Mouse (Mus musculus): ENCODE measurements at regions not wholly inside any gene's neighbourhood (a gene's known extent, or its start where the extent isn't known, plus 50 kb on each side); places are given as distances from the start of the nearest gene placed in this dataset.

- ATAC-seq (ENCODE audit: low FRiP score, low read depth): no peak
- Histone ChIP-seq H3K9ac (replicated peaks) (no peak overlapping the region), H3K27ac (replicated peaks) (no peak overlapping the region), H3K4me1 (no peaks in the 10 kb centered on the region), H3K36me3 (no peaks in the 10 kb centered on the region), H3K9me3 (no peaks in the 10 kb centered on the region), H3K27me3 (no peaks in the 10 kb centered on the region), H3K4me3 (no peak overlapping the region), H3K4me2 (replicated peaks) (no peak overlapping the region)
- 83% methylated on average over 9 of the region's 9 CpGs for WGBS
Observed at GRCm38 (mm10) chr2:131436149-131436548, 55.1 kb upstream of the Smox start.

- H3K4me2 ChIP-seq (replicated peaks): no peak overlapping the region
- H3K27me3 ChIP-seq: no peaks in the 10 kb centered on the region
- ATAC-seq (ENCODE audit: low FRiP score, low read depth): no peak
- no peak overlapping the region for H3K27ac ChIP-seq (replicated peaks)
- H3K9ac ChIP-seq (replicated peaks): no peak overlapping the region
- no peaks in the 10 kb centered on the region for H3K9me3 ChIP-seq
- H3K4me3 ChIP-seq: no peak overlapping the region
- no peaks in the 10 kb centered on the region for H3K36me3 ChIP-seq
- 89% methylated on average over 4 of the region's 4 CpGs for whole genome bisulfite sequencing
- H3K4me1 ChIP-seq: no peaks in the 10 kb centered on the region
Observed at GRCm38 (mm10) chr2:131430474-131430873, 60.8 kb upstream of the Smox start.

- 81% methylated on average over 4 of the region's 4 CpGs for WGBS
- Histone ChIP-seq H3K27ac (replicated peaks) (no peak overlapping the region), H3K9me3 (no peaks in the 10 kb centered on the region), H3K4me3 (no peak overlapping the region), H3K27me3 (no peaks in the 10 kb centered on the region), H3K9ac (replicated peaks) (no peak overlapping the region), H3K4me1 (no peaks in the 10 kb centered on the region), H3K4me2 (replicated peaks) (no peak overlapping the region), H3K36me3 (no peaks in the 10 kb centered on the region)
- ATAC-seq (ENCODE audit: low FRiP score, low read depth): no peak
Observed at GRCm38 (mm10) chr2:131428089-131428488, 63.2 kb upstream of the Smox start.

- no peak for ATAC-seq (ENCODE audit: low FRiP score, low read depth)
- no peak overlapping the region for H3K9ac ChIP-seq (replicated peaks)
Observed at GRCm38 (mm10) chr2:131426941-131427340, 64.4 kb upstream of the Smox start.

GRCm38 (mm10) chr2:131423616-131424320 is 67.5 kb upstream of the Smox start:
- Histone ChIP-seq H3K4me2 (replicated peaks) (no peak overlapping the region), H3K4me3 (no peak overlapping the region), H3K9ac (replicated peaks) (no peak overlapping the region), H3K9me3 (no peaks in the 10 kb centered on the region), H3K27ac (replicated peaks) (no peak overlapping the region), H3K4me1 (no peaks in the 10 kb centered on the region), H3K27me3 (no peaks in the 10 kb centered on the region), H3K36me3 (no peaks in the 10 kb centered on the region)
- ATAC-seq (ENCODE audit: low FRiP score, low read depth): no peak
- WGBS: 83% methylated on average over 11 of the region's 11 CpGs

More at GRCm38 (mm10) chr2:131426941-131427340, 64.4 kb upstream of the Smox start:
- H3K36me3 ChIP-seq: no peaks in the 10 kb centered on the region
- H3K4me3 ChIP-seq: no peak overlapping the region
- no peaks in the 10 kb centered on the region for H3K9me3 ChIP-seq
- H3K4me1 ChIP-seq: no peaks in the 10 kb centered on the region
- H3K27ac ChIP-seq (replicated peaks): no peak overlapping the region
- no peak overlapping the region for H3K4me2 ChIP-seq (replicated peaks)
- H3K27me3 ChIP-seq: no peaks in the 10 kb centered on the region

- Histone ChIP-seq H3K4me3 (peak overlapping the region; percentile 48), H3K4me1 (no peaks in the 10 kb centered on the region), H3K4me2 (replicated peaks) (peak overlapping the region; percentile 70), H3K36me3 (no peaks in the 10 kb centered on the region), H3K9ac (replicated peaks) (peak overlapping the region; percentile 52), H3K9me3 (no peaks in the 10 kb centered on the region), H3K27me3 (no peaks in the 10 kb centered on the region), H3K27ac (replicated peaks) (no peak overlapping the region)
- 0% methylated on average over 13 of the region's 13 CpGs for WGBS
- ATAC-seq (ENCODE audit: low FRiP score, low read depth): peak; percentile 80
Observed at GRCm38 (mm10) chr2:131422907-131423445, 68.3 kb upstream of the Smox start.

GRCm38 (mm10) chr2:131418130-131418529 is 65.4 kb upstream of the Rnf24 start:
- no peak overlapping the region for H3K4me3 ChIP-seq
- no peaks in the 10 kb centered on the region for H3K36me3 ChIP-seq
- no peak for ATAC-seq (ENCODE audit: low FRiP score, low read depth)
- H3K27ac ChIP-seq (replicated peaks): no peak overlapping the region
- H3K4me1 ChIP-seq: no peaks in the 10 kb centered on the region
- whole genome bisulfite sequencing: 74% methylated on average over 7 of the region's 7 CpGs
- H3K9ac ChIP-seq (replicated peaks): no peak overlapping the region
- no peaks in the 10 kb centered on the region for H3K9me3 ChIP-seq
- H3K27me3 ChIP-seq: no peaks in the 10 kb centered on the region
- no peak overlapping the region for H3K4me2 ChIP-seq (replicated peaks)

GRCm38 (mm10) chr2:131417472-131417871 is 64.8 kb upstream of the Rnf24 start:
- H3K27me3 ChIP-seq: no peaks in the 10 kb centered on the region
- H3K27ac ChIP-seq (replicated peaks): no peak overlapping the region
- no peaks in the 10 kb centered on the region for H3K9me3 ChIP-seq
- H3K36me3 ChIP-seq: no peaks in the 10 kb centered on the region
- H3K4me3 ChIP-seq: no peak overlapping the region
- no peak overlapping the region for H3K4me2 ChIP-seq (replicated peaks)
- H3K9ac ChIP-seq (replicated peaks): no peak overlapping the region
- ATAC-seq (ENCODE audit: low FRiP score, low read depth): no peak
- no peaks in the 10 kb centered on the region for H3K4me1 ChIP-seq
- WGBS: 90% methylated on average over 2 of the region's 2 CpGs

- H3K4me2 ChIP-seq (replicated peaks): no peak overlapping the region
- no peaks in the 10 kb centered on the region for H3K27me3 ChIP-seq
- H3K9me3 ChIP-seq: no peaks in the 10 kb centered on the region
- H3K9ac ChIP-seq (replicated peaks): no peak overlapping the region
- H3K36me3 ChIP-seq: no peaks in the 10 kb centered on the region
- ATAC-seq (ENCODE audit: low FRiP score, low read depth): no peak
- H3K4me1 ChIP-seq: no peaks in the 10 kb centered on the region
- no peak overlapping the region for H3K4me3 ChIP-seq
- H3K27ac ChIP-seq (replicated peaks): no peak overlapping the region
- WGBS: 43% methylated on average over 6 of the region's 6 CpGs
Observed at GRCm38 (mm10) chr2:131416482-131416881, 63.8 kb upstream of the Rnf24 start.

- ATAC-seq (ENCODE audit: low FRiP score, low read depth): no peak
- Histone ChIP-seq H3K9me3 (no peaks in the 10 kb centered on the region), H3K27ac (replicated peaks) (no peak overlapping the region), H3K4me1 (no peaks in the 10 kb centered on the region; the same call in 1 of the 2 replicates), H3K9ac (replicated peaks) (no peak overlapping the region), H3K4me3 (no peak overlapping the region), H3K27me3 (no peaks in the 10 kb centered on the region), H3K4me2 (replicated peaks) (no peak overlapping the region), H3K36me3 (no peaks in the 10 kb centered on the region)
- WGBS: 89% methylated on average over 5 of the region's 5 CpGs
Observed at GRCm38 (mm10) chr2:131410906-131411520, 58.3 kb upstream of the Rnf24 start.

- Histone ChIP-seq H3K27me3 (no peaks in the 10 kb centered on the region), H3K4me3 (no peak overlapping the region), H3K27ac (replicated peaks) (no peak overlapping the region), H3K9ac (replicated peaks) (no peak overlapping the region), H3K4me1 (no peaks in the 10 kb centered on the region; the same call in 1 of the 2 replicates), H3K9me3 (no peaks in the 10 kb centered on the region), H3K4me2 (replicated peaks) (no peak overlapping the region), H3K36me3 (no peaks in the 10 kb centered on the region)
- ATAC-seq (ENCODE audit: low FRiP score, low read depth): no peak
- 91% methylated on average over 5 of the region's 5 CpGs for WGBS
Observed at GRCm38 (mm10) chr2:131407337-131407736, 54.6 kb upstream of the Rnf24 start.

GRCm38 (mm10) chr2:131404218-131404555 is 51.5 kb upstream of the Rnf24 start:
- Histone ChIP-seq H3K9me3 (no peaks in the 10 kb centered on the region), H3K36me3 (no peaks in the 10 kb centered on the region), H3K4me1 (no peaks in the 10 kb centered on the region; the same call in 1 of the 2 replicates), H3K27me3 (no peaks in the 10 kb centered on the region), H3K9ac (replicated peaks) (no peak overlapping the region), H3K4me2 (replicated peaks) (no peak overlapping the region), H3K4me3 (no peak overlapping the region), H3K27ac (replicated peaks) (no peak overlapping the region)
- 44% methylated on average over 1 of the region's 1 CpGs for WGBS
- no peak for ATAC-seq (ENCODE audit: low FRiP score, low read depth)

All from midbrain, embryonic 12.5 days (tissue).